Mouse (Mus musculus): ENCODE measurements around the gene Rsad2.

The Rsad2 gene

GRCm38 (mm10) chr12:26399391-26399790, 56.9 kb downstream of the Rsad2 start:
- DNase-seq: no peak

- no peak for DNase-seq
Measured at GRCm38 (mm10) chr12:26398597-26398996, 57.7 kb downstream of the Rsad2 start.

DNA sequence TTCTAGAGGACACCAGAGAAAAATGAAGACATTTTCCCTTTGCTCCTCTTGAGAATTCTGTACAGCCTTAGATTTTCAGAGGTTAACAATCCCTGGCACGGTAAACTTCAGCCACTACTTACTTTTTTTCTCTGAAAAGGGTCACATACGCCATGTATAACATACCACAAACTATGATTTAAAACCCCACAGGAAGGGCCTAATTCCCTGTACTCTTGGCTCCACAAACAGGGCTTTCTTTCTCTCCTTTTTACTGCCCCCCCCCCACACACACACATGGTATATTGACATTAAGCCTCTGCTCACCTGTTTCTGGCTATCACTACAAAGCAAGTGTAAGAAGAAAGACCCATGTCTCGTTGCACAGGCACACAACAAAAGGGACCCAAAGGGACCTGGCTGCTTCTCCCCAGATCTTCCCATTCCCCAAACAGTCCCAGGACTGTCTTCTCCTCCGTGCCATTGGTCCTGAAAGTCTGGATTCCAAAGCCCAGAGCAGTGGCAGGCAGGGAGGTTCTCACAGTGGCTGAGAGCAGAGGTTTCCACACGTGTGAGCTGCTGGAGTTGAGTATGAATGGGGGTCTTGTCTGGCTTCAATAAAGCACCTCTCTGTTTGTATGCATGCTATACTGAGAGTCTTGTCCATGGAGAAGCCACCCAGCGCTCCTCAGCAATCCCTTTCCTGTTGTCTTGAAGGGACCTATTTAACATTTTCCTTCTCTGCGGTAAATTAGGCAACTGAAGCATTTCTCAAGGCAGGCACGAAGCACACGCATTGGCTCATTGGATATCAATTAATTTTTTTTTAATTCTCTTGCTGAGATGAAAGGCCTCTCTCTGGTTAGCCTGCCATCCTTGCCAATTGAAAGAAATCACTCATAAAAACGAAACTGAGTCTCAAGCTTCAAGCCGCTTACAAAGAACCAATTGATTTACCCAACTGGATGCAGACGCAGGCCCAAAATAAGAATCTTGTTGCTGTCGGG, 61.5 kb downstream of the Rsad2 start:
- DNase-seq: no peak

DNA sequence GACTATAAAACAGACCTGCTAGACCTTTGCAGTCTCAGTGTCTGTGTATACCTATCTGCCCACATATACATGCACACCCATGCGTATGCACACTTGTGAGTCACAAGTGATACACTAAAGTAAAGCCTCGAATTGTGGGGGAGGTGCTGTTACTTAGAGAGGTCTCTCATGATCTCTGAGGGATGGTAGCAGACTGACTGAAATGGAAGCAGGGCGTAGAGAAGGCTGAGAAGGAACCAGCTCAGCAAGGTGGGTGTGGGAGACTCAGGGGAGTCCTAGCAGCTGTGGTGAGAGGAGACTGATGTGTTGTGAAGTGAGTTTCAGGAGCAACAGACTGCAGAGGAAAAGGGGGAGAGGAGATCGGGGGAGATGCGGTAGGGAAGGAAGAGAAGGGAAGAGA, 63.0 kb downstream of the Rsad2 start:
- no peak for DNase-seq
